Mouse (Mus musculus): ENCODE measurements around the gene Arl6ip1. TPM values are rescaled to one million over a fixed set of nuclear protein-coding genes. Genes with fewer than 3 reads are reported as not detected.

Arl6ip1 gene
- total RNA-seq, 2 experiments from 2014 or later: 276 to 307 TPM

DNA sequence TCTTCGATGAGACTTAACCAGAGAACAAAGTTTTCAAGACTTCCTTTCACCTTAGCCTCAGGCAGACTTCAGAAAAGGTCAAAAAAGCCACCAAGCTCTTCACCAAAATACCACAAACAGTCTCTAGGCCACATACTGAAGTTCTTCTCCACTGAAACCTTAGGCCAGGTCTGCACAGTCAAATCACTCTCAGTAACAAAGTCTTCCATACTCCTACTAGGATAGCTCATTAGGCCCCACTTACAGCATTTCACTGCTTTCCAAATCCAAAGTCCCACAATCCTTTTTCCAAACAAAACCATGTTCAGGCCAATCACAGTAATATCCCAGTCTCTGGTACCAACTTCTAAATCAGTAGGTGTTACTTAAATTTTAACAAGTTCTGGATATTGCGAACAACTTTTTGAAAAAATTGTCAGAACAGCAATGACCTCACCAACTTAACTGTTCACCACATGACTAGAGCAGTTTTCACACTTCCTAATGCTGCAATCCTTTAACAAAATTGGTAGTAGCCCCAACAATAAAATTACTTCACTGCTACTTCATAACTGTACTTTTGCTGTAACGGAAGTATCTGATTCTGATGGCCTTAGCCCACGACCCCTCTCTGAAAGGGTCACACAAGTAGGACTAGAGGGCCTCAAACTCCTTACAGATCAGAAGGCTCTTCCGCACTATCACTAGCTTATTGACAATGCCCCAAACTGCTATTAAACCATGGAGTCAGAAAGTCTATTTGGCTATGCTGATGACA is 15.7 kb downstream of the Arl6ip1 start:
- Histone ChIP-seq H3K4me3 (peak overlapping the region; percentile 71; the same call in 1 of the 2 replicates), H3K27ac (no peak overlapping the region)
- DNase-seq (ENCODE audit: low spot score in 2 of 2): no peak
- TF ChIP-seq CTCF (conservative IDR thresholded peaks at IDR 0.05): no peak

DNA sequence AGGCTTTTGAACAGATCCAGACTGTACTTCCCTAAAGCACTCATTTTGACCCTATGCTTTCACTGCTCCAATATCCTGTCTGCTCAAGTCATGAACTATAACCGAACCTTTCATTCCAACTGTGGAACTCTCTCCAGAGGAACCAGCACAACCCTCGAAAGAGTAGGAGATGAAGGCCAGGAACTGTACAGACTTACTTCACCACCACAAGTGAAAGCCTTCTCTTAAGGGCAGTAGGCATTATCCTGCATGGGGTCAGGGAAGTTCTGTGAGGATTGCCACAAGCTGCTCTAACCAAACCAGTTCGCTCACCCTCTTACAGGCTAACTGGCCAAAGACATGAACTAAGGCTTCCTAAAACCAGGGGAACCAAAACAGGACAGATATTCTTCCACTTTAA is 18.3 kb downstream of the Arl6ip1 start:
- Histone ChIP-seq H3K4me3 (no peak overlapping the region; the same call in 1 of the 2 replicates), H3K27ac (no peak overlapping the region)
- DNase-seq (ENCODE audit: low spot score in 2 of 2): no peak
- TF ChIP-seq CTCF (conservative IDR thresholded peaks at IDR 0.05): no peak

DNA sequence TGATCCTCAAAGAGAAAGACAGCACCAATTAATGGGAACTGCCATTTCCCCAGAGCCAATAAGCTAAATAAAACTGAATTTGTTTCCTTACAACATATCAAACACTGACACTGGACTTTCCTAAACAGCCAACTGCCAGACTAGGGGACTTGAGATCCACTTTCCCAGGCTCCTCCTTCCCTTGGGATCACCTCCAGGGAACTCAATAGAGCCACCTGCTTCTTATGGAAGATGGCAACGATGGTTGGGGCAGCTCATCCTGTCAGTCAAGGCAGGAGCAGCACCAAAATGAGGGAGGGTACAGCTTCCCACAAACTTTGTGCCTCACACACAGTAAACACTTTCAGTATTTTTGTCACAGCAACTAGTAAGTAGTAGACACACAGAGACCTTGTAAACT is 21.8 kb downstream of the Arl6ip1 start:
- TF ChIP-seq CTCF (conservative IDR thresholded peaks at IDR 0.05): no peak
- Histone ChIP-seq H3K4me3 (no peak overlapping the region), H3K27ac (no peak overlapping the region)
- no peak for DNase-seq (ENCODE audit: low spot score in 2 of 2)

DNA sequence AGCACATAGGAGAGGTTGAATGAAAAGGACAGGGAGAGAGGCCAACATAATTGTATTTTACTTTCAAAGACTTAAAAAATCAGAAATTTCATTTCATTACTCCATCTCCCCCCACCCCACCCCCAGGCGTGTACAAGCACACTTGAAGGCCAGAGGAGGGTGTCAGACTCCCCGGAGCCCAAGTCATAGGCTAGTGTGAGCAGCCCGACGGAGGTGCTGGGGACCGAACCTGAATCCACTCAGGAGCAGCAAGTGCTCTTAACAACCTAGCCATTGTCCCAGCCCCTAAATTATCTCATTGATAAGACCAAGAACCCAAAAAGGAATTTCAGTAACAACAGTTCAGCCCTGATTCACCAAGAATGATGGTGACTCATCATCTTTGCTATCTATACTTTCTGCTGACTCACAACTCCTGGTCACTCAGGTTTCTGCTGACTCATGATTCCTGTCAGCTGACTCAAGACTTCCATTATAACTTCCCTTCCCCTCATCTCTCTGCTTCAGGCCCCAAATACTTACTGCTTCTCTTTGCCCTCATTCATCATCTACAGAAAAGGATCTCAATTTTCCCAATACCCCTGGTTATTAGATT is 24.9 kb downstream of the Arl6ip1 start:
- no peak overlapping the region for H3K27ac ChIP-seq
- H3K4me3 ChIP-seq: no peak overlapping the region
- DNase-seq (ENCODE audit: low spot score in 2 of 2): no peak
- no peak for TF ChIP-seq CTCF (conservative IDR thresholded peaks at IDR 0.05)

DNA sequence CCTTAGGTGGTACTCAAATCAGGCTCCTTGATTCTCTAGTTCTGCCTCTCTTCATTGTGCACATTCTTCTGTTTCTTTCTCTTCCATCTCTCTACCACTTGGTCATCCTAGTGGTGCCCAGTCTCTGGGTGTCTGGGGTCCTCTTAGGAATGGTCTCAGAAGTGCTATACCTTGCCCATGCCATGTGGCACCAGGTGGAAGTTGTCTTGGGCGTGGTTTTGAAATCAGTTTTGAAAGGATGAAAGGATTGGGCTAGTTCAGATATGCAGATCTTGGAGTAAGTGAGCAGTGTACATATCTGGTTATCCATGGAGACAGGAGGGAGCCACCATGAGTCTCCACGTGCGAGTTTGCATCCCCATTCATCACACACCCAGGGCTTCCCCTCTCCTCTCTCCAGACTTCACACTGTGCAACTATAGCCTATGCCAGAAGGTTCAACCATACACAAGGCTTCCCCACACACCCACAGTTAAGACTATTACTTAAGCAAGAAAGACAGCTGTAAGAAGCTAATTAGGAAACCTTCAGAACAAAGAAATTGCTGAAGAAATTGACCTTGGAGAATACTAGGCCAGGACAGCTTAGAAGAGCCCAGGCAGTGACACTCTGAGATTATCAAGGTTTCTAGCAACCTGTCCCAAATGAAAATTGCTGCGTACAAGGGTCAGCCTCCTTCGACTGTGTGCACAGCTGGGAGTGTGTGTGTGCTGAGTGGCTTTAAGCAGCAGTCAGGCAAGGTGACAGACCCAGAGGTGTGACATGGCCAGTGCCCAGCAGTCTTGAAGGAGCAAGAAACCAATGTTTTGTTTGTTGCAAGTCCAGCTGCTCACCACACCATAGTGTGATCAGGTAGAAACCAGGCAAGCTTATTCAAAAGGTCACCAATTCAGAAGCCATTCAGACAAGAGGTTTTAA is 25.7 kb downstream of the Arl6ip1 start:
- TF ChIP-seq CTCF (conservative IDR thresholded peaks at IDR 0.05): no peak
- no peak overlapping the region; the same call in 1 of the 2 replicates for H3K27ac ChIP-seq
- no peak overlapping the region for H3K4me3 ChIP-seq
- DNase-seq (ENCODE audit: low spot score in 2 of 2): no peak

DNA sequence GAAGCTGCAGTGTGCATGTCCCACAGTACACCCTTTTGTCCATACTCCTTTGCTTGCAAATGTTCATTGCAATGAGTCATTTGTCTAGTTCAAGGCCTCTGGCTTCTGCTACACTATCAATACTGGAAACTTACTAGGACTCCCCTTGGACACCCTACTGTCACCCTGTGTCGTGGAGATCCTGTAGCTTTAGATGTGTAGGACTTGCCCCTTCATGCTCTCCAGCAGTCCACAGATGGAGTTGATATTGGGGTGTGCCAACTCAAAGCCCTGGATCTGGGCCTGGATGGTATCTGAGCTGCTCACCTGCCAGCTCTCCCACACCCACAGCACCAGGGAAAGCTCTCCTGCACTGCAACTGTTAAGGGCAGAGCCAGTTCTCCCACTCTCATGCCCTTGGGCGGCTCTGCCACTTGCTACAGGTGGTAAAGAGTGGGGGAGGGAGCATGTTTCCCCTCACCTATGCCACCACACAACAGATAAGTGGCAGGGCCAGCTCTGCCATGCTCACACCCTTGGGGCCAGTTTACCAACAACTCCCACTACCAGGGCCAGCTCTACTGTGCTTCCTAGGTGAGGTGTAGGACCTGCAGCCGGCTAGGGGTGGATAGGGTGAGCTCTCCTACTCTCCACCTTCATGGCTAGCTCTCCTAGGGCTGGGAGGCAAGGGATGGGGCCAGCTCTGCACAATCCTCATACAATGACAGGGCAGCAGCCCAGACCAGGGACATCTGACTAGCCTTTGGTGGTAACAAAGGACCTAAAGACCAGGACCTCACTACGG is 26.6 kb downstream of the Arl6ip1 start:
- Histone ChIP-seq H3K27ac (peak overlapping the region; percentile 43; the same call in 1 of the 2 replicates), H3K4me3 (no peak overlapping the region)
- no peak for DNase-seq (ENCODE audit: low spot score in 2 of 2)
- TF ChIP-seq CTCF (conservative IDR thresholded peaks at IDR 0.05): no peak

DNA sequence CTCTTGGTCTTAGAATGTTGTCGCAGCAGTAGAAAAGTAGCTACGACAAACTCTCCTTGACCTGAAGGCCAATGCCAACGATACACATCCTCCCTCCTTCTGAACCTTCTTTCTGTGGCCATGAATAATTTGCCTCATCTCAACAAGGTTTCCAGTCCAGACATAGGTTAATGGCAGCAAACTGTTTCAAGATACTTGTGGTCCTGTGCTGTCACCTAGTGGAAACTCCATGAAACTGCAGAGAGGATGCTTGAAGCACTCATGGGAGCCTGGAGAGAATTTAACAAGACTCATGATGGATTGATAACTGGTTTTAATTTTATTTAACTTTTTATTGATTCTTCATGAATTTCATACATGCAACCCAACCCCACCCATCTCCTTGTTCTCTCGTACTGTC is 27.2 kb downstream of the Arl6ip1 start:
- peak; percentile 99 for TF ChIP-seq CTCF (conservative IDR thresholded peaks at IDR 0.05)
- peak; percentile 48 for DNase-seq (ENCODE audit: low spot score in 2 of 2)
- Histone ChIP-seq H3K27ac (no peak overlapping the region), H3K4me3 (no peak overlapping the region)

DNA sequence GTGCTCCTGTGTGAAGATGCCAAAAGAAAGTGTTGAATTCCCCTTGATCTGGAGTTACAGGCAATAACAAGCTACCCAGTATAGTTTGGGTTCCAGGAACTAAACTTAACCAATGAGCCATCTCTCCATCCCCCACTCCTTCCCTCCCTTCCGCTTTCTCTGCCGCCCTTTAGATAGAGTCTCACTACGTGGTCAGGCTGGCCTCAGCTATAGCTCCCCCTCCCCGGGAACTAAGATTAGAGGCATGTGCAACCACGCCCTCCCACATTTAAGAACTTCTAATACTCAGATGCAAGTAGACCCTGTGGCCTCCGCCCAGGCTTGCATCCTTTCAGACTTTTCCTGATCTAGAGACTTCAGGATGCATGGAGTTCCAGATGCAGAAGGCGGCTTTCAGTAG is 31.8 kb downstream of the Arl6ip1 start:
- DNase-seq (ENCODE audit: low spot score in 2 of 2): no peak
- no peak for TF ChIP-seq CTCF (conservative IDR thresholded peaks at IDR 0.05)
- no peak overlapping the region for H3K4me3 ChIP-seq
- no peak overlapping the region for H3K27ac ChIP-seq

DNA sequence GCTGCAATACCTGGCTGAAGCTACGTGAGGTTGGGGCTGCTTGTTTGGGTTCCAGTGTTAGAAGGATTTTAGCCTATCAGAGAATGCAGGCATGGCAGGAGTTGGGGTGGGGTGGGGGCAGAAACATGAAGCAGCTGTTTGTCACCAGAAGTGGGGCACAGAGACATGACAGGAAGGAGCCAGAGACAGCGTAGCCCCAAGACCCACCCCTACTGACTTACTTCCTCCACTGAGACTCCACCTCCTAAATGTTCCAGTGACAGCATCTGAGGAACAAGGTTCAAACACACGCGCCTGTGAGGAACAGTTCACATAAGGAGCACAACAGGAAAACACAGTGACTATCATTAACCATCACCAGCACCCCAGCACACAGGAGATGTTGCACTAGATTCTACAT is 49.5 kb downstream of the Arl6ip1 start:
- DNase-seq (ENCODE audit: low spot score in 2 of 2): no peak
- no peak for TF ChIP-seq CTCF (conservative IDR thresholded peaks at IDR 0.05)

DNA sequence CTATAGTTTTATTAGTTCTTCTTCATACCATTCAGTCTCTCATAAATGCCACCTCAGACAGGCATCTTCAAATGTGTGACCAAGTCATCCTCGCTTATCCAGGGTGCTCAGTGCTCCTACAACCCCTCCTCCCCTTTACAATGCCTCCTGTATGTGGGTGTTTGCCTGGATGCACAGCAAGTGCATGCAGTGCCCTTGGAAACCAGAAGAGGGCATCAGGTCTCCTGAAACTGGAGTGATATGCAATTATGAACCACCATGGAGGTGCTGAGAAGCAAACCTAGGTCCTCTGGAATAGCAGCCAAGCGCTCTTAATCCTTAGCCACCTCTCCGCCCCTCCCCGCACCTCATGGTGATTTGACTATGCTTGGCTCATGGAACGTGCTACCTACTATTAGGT is 50.4 kb downstream of the Arl6ip1 start:
- Histone ChIP-seq H3K27ac (no peak overlapping the region), H3K4me3 (no peak overlapping the region)
- no peak for DNase-seq (ENCODE audit: low spot score in 2 of 2)
- TF ChIP-seq CTCF (conservative IDR thresholded peaks at IDR 0.05): peak; percentile 52

More for the DNA sequence above, 49.5 kb downstream of the Arl6ip1 start:
- Histone ChIP-seq H3K4me3 (no peak overlapping the region), H3K27ac (no peak overlapping the region)

Other genes with a start within 250 kb of the Arl6ip1 start
- gene Rps15a, start 13.5 kb downstream of the Arl6ip1 start, total RNA-seq (2021): 100 to 1,000 TPM; 372 to 388 TPM
- gene Smg1, start 114.0 kb upstream of the Arl6ip1 start, total RNA-seq (2021): 10 to 100 TPM; 81.6 to 91.1 TPM